Mouse (Mus musculus) E14TG2a.4 (cell line): ENCODE results near the gene Ppm1h.

Source experiments
- CTCF ChIP-seq: conservative IDR thresholded peaks from 2 replicates; pipeline ENCODE4 v1.5.1; 2014; ENCODE audit warnings: low read length
- NANOG ChIP-seq: IDR thresholded peaks from 2 replicates; pipeline ENCODE4 v1.6.1; 2014; ENCODE audit warnings: borderline replicate concordance, low read length, mixed read lengths

GRCm38 (mm10) chr10:122732146-122732545 lies 53.6 kb downstream of the Ppm1h start:
- TF ChIP-seq CTCF (no peak), NANOG (no peak)
